Mouse (Mus musculus): ENCODE data around the gene B230118H07Rik. TPM values are rescaled to one million over a fixed set of nuclear protein-coding genes. Genes with fewer than 3 reads are reported as not detected.
A peak's percentile ranks its signal among the peaks of the same experiment; 100 is the strongest.

The B230118H07Rik gene
- total RNA-seq, 1 experiment from 2014 or later: 86.8 TPM

DNA sequence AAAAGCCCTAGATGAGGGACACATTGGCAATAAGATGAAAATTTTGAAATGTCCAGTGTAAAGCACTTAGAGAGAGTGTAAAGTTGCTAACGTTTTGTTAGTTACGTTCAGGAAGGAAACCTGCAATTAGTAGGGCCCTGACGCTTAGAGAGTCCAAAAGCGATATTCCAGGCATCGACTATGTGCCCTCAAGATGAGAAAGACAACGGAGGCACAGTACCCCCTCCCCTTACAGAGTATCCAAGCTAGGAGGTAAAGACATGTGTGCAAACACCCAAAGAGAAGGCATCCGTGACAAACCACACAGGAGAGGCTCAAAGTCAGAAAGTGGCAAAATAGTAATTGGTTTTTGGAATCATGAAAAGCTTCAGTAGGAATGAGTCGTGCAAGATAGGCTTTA, 56.4 kb downstream of the B230118H07Rik start:
- ATAC-seq (replicated peaks; ENCODE audit: low read depth, poor library complexity, severe bottlenecking): no peak

DNA sequence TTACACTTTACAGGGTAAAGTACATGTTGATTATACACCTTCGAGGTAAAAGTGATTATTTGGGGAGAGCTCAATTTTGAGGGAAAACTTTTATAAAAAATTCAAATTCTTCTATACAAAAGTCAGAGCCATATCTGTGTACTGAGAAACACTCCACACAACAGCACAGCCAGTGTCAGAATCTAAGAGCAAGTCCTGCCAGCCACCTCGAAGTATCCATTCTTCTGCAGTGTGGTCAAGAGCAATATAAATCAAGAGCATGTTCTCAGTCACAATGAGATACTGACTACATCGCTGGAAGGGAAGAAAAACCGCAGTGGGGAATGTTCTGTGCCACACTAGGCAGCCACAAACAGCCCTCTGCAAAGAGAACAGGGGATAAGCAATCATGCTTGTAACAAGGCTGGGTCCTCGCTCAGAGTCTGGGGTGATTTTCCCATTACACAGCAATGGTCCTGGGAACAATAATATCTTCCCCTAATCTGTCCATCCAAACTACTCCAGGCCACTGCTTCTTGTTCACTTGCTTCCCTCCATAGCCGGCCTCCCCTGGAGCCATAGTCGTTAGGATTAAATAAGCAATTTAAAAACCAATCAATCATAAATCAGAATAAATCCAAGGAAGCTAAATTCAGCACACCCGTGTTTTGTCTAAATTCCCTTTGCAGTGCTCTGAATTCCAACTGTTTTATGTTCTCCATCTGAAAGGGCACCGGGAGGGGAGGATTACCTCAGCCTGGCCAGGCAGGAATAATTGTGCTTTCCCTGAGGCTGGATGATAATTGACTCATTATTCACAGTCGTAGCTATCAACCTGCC, 57.1 kb downstream of the B230118H07Rik start:
- peak; percentile 45; the same call in 1 of the 2 replicates for ATAC-seq (replicated peaks; ENCODE audit: low read depth, poor library complexity, severe bottlenecking)

DNA sequence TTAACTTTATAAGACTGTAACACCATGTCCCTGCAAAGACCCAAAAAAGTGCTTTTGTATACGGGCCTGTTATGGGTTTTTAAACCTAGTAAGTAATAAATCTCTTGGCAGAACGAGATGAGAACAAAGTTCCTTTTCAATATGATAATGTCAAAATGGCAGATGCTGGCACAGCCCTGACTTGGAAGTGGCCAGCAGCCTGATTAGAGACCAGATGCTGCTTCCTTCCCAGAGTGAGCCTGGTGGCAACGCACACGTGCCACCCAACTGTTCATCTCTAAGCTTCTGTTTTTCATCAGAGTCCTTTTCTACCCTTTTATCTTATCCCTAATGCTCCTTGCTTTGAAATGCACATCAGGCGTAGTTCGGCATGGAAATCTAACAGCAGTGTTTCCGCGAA, 58.0 kb downstream of the B230118H07Rik start:
- ATAC-seq (replicated peaks; ENCODE audit: low read depth, poor library complexity, severe bottlenecking): no peak

DNA sequence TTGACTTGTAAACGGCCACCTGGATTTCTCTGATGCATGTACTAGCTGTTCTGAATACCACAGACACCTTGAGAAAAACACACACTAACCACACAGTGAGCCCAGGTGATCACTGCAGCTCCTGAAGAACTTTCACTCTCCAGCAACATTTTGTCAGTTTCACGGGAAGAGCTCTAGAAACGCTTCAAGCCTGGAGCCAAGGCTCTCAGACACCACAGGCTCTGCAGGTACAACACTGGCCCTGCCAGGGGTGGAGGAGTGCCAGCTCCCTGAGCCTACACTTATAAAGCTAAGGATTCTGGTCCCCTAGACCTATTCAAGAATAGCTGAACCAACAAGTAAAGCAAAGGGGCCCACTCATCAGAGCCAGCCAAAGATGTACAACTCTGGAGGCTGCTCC, 67.9 kb downstream of the B230118H07Rik start:
- no peak for ATAC-seq (replicated peaks; ENCODE audit: low read depth, poor library complexity, severe bottlenecking)

DNA sequence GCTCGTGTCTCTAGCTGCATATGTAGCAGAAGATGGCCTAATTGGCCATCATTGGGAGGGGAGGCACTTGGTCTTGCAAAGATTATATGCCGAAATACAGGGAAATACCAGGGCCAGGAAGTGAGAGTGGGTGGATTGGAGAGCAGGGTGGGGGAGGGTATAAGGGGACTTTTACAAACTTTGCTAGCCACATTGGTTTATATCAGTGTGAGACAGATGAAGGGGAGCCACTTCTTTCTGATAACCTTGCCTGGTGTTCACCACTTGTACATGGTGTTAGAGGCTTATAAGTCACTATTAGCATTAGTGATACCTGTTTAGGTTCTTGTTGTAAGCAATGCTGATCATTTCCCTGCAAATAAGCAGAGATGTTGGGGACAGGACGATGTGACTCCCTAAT, 68.4 kb downstream of the B230118H07Rik start:
- 0 out of 2 replicates have a peak, but pooled peaks have one; percentile 25 for ATAC-seq (replicated peaks; ENCODE audit: low read depth, poor library complexity, severe bottlenecking)

DNA sequence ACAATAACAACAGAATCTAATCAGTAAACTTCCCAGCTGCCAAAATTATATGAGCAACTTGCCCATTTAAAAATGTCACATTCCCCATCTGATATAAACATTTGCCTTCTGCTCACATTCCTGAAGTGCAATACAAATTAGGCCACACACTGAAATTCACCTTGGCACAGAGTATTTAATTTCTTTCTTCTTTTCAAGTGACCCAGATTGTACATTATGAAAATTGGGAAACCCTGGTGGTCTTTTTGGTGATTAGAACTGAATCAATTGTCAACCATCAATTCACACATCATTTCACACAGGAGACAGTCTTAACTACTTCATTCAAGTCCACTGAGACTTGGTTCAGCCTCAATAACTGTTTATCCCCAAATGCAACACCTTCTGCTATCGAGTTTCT, 68.9 kb downstream of the B230118H07Rik start:
- ATAC-seq (replicated peaks; ENCODE audit: low read depth, poor library complexity, severe bottlenecking): no peak

DNA sequence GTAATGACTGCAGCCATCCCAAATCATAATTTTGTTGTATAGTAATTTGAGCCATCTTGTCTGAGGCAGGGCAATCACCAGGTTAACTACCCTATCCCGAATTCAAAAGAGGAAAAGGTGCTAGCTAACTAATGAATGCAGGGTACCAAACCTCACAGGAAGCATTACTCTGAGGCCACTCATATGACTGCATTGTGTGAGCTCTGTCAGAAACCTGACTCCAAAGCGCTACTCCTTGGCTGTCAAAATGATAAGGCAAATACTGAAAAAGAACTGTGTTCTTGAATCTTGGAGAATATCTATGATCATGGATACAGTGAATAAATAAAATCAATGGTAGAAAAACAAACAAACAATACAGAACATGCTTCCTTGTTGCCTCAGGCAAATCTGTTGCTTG, 69.3 kb downstream of the B230118H07Rik start:
- no peak for ATAC-seq (replicated peaks; ENCODE audit: low read depth, poor library complexity, severe bottlenecking)

DNA sequence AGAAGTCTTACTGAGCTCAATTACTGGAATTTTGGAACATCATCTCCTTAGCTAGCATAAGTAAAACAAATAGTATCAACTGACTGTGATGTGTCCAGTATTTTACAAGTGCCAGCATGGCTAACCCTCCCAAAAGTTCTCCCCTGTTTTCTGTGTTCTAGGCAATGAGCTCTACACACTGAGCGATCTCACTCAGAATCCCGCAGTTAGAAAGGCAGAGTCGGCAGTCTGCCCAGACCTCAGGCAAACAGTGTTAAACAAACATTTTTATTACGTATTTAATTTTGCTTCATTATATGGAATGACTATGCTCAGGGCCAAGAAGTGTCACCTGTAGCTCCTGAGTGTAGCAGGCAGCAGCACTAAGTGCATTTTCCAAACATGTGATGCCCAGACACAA, 72.1 kb downstream of the B230118H07Rik start:
- ATAC-seq (replicated peaks; ENCODE audit: low read depth, poor library complexity, severe bottlenecking): no peak

DNA sequence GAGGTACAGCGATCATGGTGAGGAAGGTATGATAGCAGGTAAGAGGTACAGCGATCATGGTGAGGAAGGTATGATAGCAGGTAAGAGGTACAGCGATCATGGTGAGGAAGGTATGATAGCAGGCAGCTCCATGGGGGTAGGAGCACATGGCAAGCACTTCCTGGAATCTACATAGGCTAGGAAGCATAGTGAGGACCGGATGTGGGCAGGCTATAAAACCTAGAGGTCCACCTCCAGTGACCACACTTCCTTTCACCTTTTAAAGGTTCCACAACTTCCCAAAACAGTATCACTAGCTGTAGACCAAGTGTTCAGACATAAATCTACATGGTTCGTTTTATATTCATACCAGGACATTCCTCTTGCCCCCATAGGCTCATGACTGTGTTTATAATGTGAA, 80.1 kb downstream of the B230118H07Rik start:
- ATAC-seq (replicated peaks; ENCODE audit: low read depth, poor library complexity, severe bottlenecking): no peak

DNA sequence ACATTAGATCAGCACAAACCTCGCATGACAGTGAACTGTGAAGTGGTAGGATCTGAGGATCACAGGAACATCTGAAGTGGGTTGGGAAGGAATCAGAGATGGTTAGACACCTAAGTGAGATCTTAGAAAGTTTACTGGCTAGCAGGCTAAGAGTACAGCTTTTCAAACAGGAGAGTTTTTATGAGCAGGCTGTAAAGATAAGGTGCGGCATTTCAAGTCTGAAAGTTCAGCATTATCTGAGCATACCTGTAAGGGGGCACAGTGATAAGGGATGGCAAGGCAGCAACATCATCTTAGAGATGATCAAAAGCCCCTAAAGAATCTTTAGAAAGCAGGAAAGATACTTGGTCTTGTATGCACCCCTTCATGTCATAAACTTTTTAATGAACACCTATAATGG, 81.8 kb downstream of the B230118H07Rik start:
- ATAC-seq (replicated peaks; ENCODE audit: low read depth, poor library complexity, severe bottlenecking): no peak

DNA sequence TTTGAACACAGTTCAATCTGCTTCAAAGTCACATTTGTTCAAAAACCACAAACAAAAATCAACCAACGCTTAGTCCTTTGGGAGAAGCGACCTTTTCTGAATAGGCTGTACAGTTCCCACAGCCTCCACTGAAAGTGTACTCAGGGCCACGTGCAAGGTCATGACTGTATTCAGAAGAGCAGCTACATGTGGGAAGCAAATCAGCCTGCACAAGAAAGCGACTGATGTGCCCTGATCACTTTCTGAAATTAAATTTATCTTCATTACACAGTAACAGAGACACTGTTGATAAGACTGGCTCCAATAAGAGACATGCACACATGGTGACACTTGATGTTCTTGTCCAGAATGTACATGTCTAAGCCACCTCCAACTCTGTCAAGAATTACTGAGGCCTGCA, 85.6 kb downstream of the B230118H07Rik start:
- ATAC-seq (replicated peaks; ENCODE audit: low read depth, poor library complexity, severe bottlenecking): no peak

DNA sequence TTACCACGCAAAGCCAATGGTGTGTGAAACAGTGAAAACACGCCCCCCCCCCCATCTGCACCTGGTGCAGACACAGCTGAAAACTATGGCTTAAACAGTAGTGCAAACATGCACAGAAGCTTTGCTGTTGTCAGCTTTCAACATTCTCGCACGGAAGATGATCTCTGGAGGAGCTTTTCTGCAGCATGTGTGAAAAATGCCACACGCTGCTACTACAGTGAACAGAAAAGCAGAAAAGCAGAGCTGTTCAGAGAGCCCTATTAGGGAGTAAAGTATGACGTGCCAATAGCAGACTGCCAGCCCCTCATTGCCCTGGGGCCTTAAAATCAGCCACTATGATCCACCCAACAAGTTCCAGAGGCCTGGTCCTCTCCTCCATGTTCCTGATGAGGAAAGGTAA, 86.1 kb downstream of the B230118H07Rik start:
- ATAC-seq (replicated peaks; ENCODE audit: low read depth, poor library complexity, severe bottlenecking): no peak

DNA sequence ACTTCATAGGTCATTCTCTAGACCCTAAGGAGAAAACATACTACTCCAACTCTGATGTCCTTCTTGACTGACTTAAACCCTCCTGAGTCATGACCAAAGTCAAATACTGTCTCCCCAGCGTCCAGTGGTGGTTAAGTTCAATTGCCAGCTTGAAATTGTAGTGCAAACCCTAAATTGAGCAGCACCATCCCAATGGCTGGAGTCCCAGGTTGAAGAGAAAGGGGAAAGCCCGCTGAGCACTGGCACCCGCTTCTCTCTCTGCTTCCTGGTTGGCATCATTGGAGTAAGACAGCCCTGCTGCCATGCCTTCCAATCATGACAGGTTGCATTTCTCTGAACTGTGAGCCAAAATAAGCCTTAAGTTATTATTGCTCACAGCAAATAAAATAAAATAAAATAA, 89.9 kb downstream of the B230118H07Rik start:
- no peak for ATAC-seq (replicated peaks; ENCODE audit: low read depth, poor library complexity, severe bottlenecking)

DNA sequence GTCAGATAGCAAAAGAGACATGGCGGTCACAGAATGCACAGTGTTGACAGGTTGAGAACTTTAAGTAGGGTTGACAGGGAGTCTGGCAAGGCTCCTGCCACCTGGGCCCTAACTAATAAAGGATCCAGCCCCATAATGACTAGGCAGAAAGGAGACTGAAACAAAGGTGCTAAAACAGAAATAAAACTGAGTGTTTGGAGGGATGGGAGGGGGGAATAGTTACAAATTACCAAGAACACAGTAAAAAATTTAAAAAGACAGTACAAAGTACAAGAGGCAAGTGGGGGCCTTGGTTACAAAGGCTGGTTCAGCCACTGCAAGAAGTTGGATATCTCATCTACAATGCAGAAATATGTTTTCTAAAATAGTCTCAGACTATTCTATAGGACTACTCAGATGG, 93.4 kb downstream of the B230118H07Rik start:
- ATAC-seq (replicated peaks; ENCODE audit: low read depth, poor library complexity, severe bottlenecking): no peak

DNA sequence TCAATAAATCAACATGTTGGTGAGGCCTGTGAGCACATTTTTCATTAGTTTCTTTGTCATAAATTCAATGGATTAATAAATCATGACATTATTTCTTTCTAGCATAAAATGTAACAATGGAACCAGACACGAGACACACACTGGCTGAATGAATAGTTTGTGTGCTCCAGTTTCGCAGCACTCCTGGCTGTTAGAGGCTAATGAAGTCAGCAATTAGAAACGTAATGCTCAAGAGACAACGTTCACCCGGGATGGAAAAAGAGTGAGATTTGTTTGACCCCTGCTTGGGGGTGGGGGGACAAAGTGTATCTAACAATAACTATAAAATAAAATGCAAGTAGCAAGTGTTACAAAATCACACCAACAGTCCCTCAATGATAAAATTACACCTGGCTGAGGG, 95.5 kb downstream of the B230118H07Rik start:
- ATAC-seq (replicated peaks; ENCODE audit: low read depth, poor library complexity, severe bottlenecking): no peak

DNA sequence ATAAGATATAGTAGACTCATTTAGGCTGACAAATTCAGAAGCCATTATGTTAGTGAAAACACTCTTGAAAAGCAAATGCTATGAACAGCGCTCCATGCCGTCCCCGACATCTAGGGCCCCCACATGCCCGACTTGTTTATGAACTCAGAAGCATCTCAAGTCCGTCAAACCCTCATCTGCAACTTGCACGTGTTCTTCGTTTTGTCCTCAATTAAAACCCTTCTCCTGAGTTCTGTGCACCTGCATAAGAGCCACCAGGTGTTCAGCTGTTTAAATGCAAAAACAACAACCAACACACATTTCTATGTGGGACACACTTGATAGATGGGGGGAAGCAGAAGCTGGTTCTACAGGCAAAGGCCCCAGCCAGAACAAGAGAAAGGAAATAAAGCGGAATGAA, 97.0 kb downstream of the B230118H07Rik start:
- ATAC-seq (replicated peaks; ENCODE audit: low read depth, poor library complexity, severe bottlenecking): no peak

DNA sequence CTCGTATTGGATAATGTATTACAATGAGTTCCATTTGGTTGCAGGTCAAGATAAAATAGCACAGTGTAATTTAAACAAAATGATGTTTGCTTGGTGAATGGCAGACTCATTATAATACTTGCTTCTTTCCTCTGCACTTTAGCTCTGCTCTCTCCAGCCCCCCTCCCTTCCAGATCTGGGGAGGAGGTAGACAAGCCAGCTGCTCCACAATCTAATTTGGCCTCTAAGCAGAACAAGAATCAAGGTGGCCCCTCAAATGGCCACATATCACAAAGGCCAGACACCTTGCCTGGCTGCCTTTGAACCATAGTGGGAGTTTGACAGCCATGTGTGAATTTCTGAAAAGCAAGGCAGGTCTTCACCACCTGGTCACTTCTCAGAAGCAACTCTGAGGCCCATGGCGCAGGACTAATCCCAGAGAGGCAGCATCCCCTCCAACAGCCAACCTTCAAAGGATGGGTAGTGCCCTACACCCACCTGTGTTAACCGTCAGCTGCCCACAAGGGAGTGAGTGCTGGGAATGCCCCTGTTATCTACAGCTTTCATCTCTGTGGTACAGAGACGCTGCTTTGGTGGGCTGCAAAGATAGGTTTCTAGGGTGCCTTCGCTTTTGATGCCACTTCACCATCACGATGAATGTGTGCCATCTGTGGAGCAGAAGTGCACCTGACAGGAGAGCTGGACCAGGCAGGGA, 98.2 kb downstream of the B230118H07Rik start:
- ATAC-seq (replicated peaks; ENCODE audit: low read depth, poor library complexity, severe bottlenecking): no peak

DNA sequence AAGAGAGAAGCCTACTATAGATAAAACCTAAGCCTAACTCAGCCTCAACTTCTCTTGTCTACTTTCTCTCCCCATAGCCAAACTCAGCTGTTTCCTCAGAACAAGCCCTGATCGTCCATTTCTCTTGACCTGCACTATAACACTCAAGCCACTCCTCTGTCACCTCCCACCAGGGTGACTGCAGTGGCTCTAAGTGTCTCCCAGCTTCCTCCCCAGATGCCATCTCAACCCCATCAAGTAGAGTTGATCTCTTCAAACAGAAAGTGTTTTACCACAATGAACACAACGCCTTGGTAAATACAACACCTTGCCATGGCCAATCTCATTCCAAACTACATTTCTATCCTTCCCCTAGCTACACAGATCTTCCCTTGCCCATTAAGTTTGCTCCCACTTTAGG, 99.2 kb downstream of the B230118H07Rik start:
- ATAC-seq (replicated peaks; ENCODE audit: low read depth, poor library complexity, severe bottlenecking): no peak

DNA sequence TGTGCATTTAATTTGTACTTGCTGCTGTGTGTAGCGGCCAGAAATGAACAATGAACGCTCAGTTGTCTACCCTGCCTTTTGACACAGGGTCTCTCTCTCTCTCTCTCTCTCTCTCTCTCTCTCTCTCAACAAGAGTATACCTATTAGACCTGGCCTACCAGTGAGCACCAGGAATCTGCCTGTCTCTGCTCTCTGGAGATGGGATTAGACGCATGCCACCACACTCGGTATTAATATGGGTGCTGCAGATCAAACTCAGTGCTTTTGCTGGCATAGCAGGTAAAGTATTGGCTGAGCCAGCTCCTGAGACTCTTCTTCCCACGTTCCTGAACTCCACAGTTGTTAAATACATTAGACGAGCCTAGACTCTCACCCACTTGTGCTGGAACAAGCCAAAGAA, 100.5 kb downstream of the B230118H07Rik start:
- ATAC-seq (replicated peaks; ENCODE audit: low read depth, poor library complexity, severe bottlenecking): no peak

DNA sequence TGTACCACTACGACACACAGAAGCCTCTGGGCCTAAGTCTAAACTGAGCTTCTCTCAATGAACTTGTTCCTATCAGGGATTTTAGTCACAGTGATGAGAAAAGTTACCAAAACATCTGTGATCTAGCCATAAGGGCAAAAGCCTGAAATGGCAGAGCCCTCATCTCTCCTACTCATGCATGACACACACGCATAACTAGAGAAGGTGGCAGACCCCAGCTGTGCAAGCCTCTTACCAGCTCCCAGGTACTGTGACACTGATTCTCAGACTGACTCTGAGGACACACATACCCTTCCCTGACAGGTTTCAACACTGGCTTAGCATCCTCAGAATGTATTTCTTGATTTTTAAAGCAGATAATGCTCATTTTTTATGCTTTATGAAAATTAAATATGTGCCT, 103.7 kb downstream of the B230118H07Rik start:
- no peak for ATAC-seq (replicated peaks; ENCODE audit: low read depth, poor library complexity, severe bottlenecking)

DNA sequence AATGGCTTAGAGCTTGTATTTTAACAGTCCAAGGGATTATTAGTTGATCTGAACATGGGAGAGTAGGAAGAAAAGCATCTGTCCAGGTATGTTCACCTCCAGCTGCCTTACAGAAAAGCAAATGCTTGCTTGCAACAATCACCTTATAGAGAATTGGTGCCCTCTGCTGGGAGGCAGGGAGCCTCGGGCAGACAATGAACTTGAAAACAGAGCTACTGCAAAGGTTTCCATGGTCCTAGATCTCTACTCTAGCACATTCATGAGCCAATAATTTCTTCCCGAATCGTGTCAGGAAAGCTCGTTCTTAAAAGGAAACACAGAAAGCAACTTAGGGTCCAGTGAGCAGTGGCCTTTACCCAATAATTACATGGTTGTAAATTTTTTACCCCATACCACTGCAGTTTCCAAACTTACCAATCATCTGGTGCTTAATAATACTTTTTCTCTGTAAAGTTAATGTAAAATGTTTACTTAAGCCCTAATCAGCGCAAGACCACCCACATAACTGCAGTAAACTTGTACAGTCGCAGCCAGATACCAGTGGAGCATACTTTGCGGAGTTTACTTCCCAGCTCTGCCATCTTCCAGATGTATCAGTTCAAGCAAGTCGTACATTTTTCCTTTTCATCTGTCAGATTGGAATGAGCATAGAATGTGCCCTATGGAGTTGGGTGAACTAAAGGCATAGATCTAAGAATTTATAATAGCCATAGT, 105.5 kb downstream of the B230118H07Rik start:
- no peak for ATAC-seq (replicated peaks; ENCODE audit: low read depth, poor library complexity, severe bottlenecking)
